Mouse (Mus musculus) cerebellum, adult 8-10 months (tissue): ENCODE measurements around the gene Cadm3.

Experiments used
- DNase-seq: peaks from one replicate; pipeline ENCODE4 v3.0.0; 2022

Cadm3 gene

DNA sequence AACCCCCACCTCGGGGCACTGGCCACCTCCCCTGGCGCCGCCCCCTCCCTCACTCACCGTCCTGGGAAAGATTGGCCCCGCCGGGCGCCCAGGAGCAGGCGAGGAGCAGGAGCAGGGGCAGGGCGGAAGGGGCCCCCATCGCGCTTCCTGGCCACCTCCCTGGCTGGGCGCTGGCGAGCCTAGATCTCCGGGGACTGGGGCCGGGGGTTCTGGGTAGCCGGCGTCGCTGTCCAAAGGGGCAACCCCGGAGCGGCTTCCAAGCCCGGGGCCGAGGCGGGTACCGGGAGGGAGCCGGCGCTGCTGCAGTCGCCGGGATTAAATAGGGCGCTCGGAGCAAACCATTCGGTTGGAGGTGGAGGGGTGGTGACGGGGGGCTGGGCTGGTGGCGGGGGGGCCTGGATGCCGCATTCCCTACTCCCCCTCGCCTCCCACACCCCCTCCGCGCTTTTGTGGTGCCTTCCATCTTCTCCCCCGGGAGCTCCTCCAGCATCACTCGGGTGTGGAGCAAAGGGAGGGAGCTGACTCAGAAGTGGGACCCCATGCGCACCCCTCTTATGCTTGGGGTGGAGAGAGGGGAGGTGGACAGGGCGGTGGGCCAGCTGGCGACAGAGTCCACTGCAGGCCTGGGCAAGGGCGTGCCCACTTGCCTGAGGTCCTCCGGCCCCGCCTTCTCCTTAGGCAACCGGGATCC is at the start of gene Cadm3:
Gene Cadm3, minus strand, starts transcription at position 340 of the 691 bp plus-strand sequence.
- DNase-seq, result peak; percentile 88

GRCm38 (mm10) chr1:173414631-173415030 is 47.1 kb upstream of the Cadm3 start:
- no peak for DNase-seq

- DNase-seq, result no peak
Measured at GRCm38 (mm10) chr1:173411863-173412262, 44.4 kb upstream of the Cadm3 start.

- no peak for DNase-seq
Measured at GRCm38 (mm10) chr1:173409066-173409465, 41.6 kb upstream of the Cadm3 start.

DNA sequence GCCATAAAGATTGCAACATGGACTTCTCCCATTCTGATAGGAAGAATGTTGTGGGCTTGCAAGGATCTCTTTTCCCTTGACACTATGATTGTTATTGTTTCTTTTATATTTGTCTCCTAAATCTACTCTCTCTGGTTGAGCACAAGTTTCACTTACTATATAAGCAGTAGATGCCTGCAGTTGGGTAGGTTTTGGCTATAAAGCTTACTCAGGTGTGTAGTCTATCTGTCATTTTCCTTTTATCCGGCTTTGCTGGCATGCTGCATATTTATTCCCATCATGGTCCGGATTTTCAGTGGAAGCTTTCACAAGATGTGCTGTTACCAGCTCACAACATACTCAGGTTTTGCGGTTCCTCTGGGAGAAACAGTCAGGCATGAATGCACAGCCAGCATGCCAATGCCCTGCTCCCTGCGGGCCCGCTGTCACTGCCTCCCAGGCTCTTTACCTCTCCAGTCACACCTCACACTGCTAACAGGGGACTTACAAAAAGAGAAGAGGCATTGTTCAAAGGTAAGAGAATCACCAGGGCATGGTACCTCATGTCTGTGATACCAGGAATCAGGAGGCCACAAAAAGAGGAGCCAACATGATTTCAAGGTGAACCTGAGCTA is 37.3 kb upstream of the Cadm3 start:
- DNase-seq, result no peak

GRCm38 (mm10) chr1:173398323-173398970 is 31.0 kb upstream of the Cadm3 start:
- peak; percentile 73 for DNase-seq

DNA sequence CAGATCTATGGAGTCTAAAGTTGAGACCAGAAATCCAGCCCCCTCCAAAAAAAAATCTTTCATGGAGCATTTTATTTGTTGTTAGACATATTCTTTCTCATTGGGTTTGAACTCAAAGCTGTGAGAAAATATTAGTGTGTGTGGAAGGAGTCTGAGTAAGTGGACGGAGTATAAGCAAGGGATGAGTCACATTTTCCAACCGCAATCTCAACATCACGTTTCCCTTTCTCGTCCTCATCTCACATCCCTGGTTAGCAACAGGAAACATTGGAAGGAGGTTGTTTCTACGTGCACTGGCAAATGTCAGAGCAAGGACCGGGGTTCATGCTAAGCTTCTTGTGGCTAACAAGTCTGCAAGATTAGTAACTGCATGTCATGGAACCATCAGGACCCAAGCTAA is 24.3 kb upstream of the Cadm3 start:
- DNase-seq, result no peak

GRCm38 (mm10) chr1:173389901-173390401 is 22.5 kb upstream of the Cadm3 start:
- DNase-seq, result peak; percentile 98

- no peak for DNase-seq
Measured at GRCm38 (mm10) chr1:173389431-173389830, 21.9 kb upstream of the Cadm3 start.

DNA sequence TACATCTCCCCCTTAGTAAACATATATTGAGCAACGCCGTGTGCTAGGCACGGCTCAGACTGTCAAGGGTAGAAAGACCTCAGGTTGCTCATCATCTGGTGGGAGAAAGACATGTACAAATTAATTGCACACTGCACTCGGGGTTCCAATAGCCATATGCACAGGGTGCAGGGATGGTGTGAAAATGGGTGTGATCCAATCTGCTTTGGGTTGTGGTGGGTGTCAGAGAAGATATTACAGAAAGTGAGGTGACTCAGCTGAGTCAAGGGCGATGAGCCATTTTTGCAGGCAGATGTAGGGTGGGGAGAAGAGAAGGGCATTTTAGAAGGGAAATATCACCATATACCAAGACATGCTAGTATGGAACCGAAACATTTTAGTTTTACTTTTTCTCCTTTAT is 13.9 kb upstream of the Cadm3 start:
- no peak for DNase-seq

DNA sequence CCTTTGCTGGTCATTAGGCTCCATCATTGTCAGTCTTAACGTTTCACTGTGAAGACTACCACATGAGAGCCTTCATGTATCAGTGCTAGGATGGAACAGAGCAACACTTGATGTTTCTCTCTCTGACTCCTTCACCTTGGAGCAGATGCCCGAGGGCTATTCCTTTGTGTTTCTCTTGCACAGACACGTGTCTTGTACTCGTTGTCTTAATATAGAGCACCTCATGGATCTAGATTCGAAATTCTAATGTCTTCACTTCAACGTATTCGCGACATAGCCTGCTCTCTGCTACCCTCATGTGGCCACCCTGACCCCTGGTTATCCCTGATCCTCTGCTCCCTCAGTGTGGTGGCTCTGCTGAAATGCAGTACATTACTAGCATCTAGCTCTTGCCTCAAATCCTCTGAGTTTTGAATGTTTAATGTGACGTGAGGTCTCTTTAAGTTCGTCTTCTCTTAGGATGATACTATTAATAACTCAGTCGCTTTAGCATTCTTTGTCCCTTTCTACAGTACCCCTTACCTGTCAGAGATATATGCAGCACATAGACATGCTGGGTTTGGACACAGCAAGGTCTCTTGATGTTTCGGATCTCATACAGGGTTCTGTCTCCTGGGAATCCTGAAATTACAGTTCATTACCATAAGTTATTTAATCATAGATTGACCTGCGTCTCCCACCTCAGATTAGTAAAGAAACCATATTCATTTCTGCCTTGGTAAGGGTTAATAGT is 10.1 kb upstream of the Cadm3 start:
- peak; percentile 88 for DNase-seq

- no peak for DNase-seq
Measured at GRCm38 (mm10) chr1:173374020-173374419, 6.5 kb upstream of the Cadm3 start.

GRCm38 (mm10) chr1:173371586-173371985 is 4.1 kb upstream of the Cadm3 start:
- peak; percentile 87 for DNase-seq

DNA sequence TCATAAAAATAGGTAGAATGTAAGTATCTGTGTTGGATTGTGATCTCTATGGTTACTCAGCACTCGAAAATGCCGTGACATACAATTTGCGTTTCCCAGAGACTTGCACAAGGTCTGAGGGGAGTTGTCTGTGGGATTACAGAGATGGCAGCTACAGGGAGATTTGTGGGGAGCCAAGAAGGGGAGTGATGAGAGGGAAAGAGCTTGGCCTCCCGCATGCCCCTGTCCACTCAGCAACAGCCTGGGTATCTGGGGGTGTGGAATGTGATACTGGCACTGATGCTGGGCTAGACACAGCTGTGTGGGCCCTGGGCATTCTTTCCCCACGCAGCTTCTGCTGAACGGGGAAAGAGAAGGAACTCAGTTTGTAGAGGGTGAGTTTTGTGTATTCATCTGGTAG is 3.0 kb upstream of the Cadm3 start:
- DNase-seq, result no peak

DNA sequence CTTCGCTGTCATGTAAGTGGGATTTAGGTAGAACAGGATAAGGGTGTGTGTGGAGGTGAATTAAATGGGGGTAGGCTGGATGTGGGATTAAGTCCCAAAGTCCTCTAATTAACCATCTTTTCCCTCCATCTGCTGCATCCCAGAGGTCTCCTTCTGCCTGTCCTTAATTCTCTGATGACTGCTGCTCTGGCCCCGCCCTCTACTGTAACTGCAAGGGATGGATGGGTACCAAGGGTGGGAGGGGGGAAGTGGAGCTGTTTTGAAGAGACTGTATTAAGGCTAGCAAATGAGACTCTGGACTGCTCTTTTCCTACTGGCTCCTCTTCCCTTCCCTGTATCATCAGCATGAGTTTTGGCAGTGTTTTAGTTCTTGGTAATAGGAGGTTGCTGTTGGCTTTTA is 2.1 kb upstream of the Cadm3 start:
- DNase-seq, result peak; percentile 59

DNA sequence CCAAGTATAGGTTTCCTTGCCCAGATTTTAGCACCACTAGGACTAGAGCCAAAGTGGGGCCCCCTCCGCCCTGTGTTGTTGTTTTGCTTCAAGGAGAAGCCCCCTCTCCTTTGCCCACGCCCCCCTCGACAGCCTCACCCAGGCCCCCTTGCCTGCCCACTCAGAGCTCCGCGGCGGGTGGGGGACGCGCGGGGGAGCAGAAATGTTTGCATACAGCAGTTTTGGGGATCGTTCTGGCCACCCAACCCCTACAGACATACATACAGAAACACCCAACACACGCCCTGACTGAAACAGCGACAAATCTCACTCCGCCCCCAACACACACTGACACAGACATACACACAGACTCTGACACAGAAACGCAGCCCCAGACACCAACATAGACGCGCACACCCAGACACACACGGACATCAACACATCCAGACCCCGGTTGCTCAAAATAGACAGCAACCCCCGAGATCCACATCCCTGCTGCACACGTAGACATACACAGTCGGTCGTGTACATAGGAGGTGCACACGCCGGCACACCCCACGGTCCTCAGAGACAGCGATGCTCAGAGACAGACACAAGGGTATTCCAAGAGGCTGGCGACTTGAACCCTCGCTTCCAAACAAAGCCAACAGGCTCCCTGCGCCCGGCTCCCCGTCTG is 667 bp downstream of the Cadm3 start:
- DNase-seq, result peak; percentile 58

GRCm38 (mm10) chr1:173365970-173366409 is 1.5 kb downstream of the Cadm3 start:
- DNase-seq, result peak; percentile 84

GRCm38 (mm10) chr1:173364125-173364800 is 3.2 kb downstream of the Cadm3 start:
- peak; percentile 81 for DNase-seq

- DNase-seq, result no peak
Measured at GRCm38 (mm10) chr1:173363436-173363835, 4.1 kb downstream of the Cadm3 start.

DNA sequence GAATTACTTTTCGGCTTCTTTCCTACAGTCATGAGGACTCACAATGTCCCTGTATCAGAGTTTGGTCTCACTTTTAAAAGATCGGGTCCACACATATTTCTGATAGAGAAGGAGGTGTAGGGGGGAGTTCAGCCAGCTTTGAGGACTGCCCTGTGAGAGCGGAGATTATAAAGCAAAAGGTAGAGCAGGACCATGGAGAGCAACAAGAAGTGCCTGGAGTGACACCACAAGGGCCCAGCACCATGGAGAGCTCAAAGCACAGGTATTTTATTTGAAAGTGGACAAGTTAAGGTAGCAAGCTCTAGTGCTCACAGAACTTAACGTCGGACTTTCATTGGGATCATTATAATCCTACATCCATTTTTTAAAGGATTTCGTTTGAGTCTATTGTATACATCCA is 5.8 kb downstream of the Cadm3 start:
- no peak for DNase-seq

- DNase-seq, result peak; percentile 83
Measured at GRCm38 (mm10) chr1:173359590-173360290, 7.8 kb downstream of the Cadm3 start.
